Mouse (Mus musculus) cerebellum, postnatal 14 days (tissue): ENCODE results near the gene Gm5128.
"Not testable (repeated sequence)": the region's sequence is repeated elsewhere in the genome, so short reads cannot be mapped to it uniquely, and the experiment has no call there.

Experiments
- DNase-seq, 2 experiments: peaks; one replicate each; pipeline ENCODE4 v3.0.0; 2021; ENCODE audit warnings: mixed read lengths in 2 of 2

The Gm5128 gene

DNA sequence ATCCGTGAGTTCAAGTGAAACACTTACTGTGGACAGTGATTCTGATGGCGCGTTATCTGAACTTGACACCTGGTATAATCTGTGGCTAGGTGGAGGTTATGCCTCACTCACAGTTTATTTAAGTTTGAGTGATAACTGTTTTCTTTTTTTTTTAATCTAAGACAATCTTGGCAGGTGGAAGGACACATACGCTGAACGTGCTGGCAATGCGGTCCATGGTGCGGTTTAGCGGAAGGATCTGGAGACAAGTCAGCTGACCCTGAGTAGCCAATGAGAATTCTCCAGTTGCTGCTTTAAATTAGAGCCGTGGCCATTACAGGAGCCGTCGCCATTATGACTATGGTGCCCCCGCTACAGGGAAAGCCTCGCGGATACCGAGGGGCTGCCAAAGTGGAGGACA is at the start of gene Gm5128:
Gene Gm5128 (plus strand): TSS at position 301 of the 400 bp plus-strand sequence.
- DNase-seq = not testable (repeated sequence)

DNA sequence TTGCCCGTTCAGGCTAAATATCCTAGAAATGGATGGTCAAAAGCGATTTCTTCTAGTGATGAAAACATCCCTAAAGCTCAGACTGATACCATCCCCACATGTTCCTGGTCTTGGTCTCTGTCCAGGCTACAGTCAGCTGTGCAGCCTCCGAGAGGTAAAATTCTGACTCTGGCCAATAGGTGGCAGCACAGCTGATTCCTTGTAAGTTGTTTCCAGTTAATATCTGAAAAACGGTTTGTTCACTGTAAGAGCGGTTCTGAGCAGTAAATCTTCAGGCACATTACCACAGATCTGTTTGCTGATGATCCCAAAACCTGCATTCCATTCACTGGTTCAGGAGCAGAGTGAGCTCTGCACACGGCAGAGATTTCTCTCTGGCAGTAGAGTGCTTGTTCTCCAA is 12.4 kb upstream of the Gm5128 start:
- not testable (repeated sequence) for DNase-seq

DNA sequence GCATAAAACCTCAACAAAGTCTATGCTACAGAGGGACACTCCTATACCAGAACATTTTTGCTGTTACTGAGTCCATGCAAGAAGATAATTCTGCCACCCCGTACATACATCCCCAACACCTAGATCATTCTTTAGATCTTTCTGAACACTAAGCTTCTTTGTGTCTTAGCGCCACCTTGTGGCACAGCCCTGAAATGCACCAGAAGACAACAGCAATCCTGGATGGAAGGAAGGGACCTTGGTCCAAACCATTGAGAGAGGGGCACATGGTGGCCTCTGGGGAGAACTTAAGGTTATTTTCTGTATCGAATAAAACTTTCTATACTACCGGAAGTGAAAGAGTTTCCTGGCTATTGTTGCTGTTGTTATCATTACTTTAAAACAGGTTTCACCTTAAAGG is 11.1 kb upstream of the Gm5128 start:
- DNase-seq = not testable (repeated sequence)

DNA sequence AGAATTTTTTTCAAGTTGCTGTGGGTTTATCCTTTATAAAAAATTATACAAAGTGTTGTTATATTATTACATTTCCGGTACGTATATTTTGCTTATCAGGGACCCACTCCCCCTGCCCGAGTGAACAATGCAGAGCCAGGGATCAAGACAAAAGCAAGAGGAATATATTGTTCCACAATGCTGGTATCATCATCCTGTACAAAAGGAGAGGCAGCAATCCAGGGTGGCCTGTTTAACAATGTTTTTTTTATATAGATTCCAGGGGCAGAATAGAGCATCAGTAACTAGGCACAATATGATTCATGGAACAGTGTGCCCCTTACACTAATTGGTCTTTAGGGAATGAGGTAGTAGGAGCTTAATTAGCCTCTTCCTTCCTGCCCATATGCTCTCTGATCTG is 30.5 kb downstream of the Gm5128 start:
- DNase-seq = not testable (repeated sequence)

DNA sequence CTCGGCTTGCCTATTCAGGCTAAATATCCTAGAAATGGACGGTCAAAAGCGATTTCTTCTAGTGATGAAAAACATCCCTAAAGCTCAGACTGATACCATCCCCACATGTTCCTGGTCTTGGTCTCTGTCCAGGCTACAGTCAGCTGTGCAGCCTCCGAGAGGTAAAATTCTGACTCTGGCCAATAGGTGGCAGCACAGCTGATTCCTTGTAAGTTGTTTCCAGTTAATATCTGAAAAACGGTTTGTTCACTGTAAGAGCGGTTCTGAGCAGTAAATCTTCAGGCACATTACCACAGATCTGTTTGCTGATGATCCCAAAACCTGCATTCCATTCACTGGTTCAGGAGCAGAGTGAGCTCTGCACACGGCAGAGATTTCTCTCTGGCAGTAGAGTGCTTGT is 48.1 kb downstream of the Gm5128 start:
- not testable (repeated sequence) for DNase-seq

DNA sequence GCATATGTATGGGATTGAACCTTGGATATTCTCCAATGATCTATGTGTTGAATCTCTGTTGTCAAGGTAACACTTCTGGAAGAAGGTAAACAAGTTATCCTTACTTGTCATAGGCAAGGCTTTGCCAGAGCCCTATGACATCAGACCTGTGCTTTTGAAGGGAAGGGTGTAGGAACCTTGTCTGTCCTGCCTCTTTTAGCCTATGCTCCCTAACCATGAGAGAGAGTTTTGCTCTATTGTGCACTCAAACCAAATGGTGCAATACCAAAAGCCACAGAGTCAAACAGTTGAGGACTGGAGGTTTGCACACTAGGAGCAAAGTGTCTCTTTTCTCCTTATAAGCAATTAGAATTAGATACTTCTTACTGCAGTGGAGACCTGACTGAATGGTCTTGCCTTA is 48.7 kb downstream of the Gm5128 start:
- not testable (repeated sequence) for DNase-seq

DNA sequence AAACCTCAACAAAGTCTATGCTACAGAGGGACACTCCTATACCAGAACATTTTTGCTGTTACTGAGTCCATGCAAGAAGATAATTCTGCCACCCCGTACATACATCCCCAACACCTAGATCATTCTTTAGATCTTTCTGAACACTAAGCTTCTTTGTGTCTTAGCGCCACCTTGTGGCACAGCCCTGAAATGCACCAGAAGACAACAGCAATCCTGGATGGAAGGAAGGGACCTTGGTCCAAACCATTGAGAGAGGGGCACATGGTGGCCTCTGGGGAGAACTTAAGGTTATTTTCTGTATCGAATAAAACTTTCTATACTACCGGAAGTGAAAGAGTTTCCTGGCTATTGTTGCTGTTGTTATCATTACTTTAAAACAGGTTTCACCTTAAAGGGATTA is 49.4 kb downstream of the Gm5128 start:
- DNase-seq = not testable (repeated sequence)
